Mouse (Mus musculus): ENCODE data around the gene Fancb. TPM values are rescaled to one million over a fixed set of nuclear protein-coding genes. Genes with fewer than 3 reads are reported as not detected.
A peak's percentile ranks its signal among the peaks of the same experiment; 100 is the strongest.

Fancb gene
- total RNA-seq (2014; rRNA removed; ENCODE audit: low replicate concordance), result 1.1 and 3.3 TPM in 2 replicates
- 1.5 and 1.6 TPM in 2 replicates for polyA plus RNA-seq (2015; fragmentation: Nextera tagmentation; extraction: Ambion mirVana)

- H3K27ac ChIP-seq (ENCODE audit: low read depth), result no peak within 1 kb of the TSS
- ATAC-seq (ENCODE audit: insufficient read depth, low read depth) (peak; percentile 100), DNase-seq (ENCODE audit: low spot score) (peak; percentile 93)
- no peaks in the 10 kb centered on the region for H3K9me3 ChIP-seq (replicated peaks; ENCODE audit: control insufficient read depth, low read length)
- no peaks in the 10 kb centered on the region for H3K36me3 ChIP-seq (replicated peaks; ENCODE audit: control insufficient read depth, insufficient read depth, low read length)
- no peaks in the 10 kb centered on the region for H3K27me3 ChIP-seq (ENCODE audit: control insufficient read depth, insufficient read depth, low read length)
- WGBS, result 12% methylated on average over 26 of the region's 26 CpGs
- TF ChIP-seq EP300 (IDR thresholded peaks at IDR 0.05; ENCODE audit: low read depth) (no peak), CTCF (IDR thresholded peaks at IDR 0.05; ENCODE audit: low read depth) (no peak)
- peak within 1 kb of the TSS; percentile 46 for H3K9ac ChIP-seq (replicated peaks; ENCODE audit: low read depth, low read length)
- no peaks in the 10 kb centered on the region for H3K4me1 ChIP-seq (ENCODE audit: control insufficient read depth, insufficient read depth)
- peak within 1 kb of the TSS; percentile 55 for H3K4me3 ChIP-seq (ENCODE audit: low read depth, low read length)
- peak within 1 kb of the TSS; percentile 63 for H3K4me2 ChIP-seq (ENCODE audit: low read depth, low read length)
Observed at GRCm38 (mm10) chrX:164980193-164980775, at the start of gene Fancb, which contains the start of gene Mospd2. TSS of gene Fancb (plus strand) at chrX:164980592. TSS of gene Mospd2 (minus strand) at chrX:164980375.

GRCm38 (mm10) chrX:164941540-164941939 lies 38.9 kb upstream of the Fancb start:
- no peak for DNase-seq (ENCODE audit: low spot score)
- Histone ChIP-seq H3K4me3 (ENCODE audit: low read depth, low read length) (no peak overlapping the region), H3K27me3 (ENCODE audit: control insufficient read depth, insufficient read depth, low read length) (no peaks in the 10 kb centered on the region), H3K4me2 (ENCODE audit: low read depth, low read length) (no peak overlapping the region), H3K27ac (ENCODE audit: low read depth) (no peak overlapping the region), H3K9ac (replicated peaks; ENCODE audit: low read depth, low read length) (no peak overlapping the region), H3K4me1 (ENCODE audit: control insufficient read depth, insufficient read depth) (no peaks in the 10 kb centered on the region), H3K9me3 (replicated peaks; ENCODE audit: control insufficient read depth, low read length) (no peaks in the 10 kb centered on the region), H3K36me3 (replicated peaks; ENCODE audit: control insufficient read depth, insufficient read depth, low read length) (no peaks in the 10 kb centered on the region)
- ATAC-seq (ENCODE audit: insufficient read depth, low read depth), result no peak
- 91% methylated on average over 5 of the region's 5 CpGs for WGBS
- no peak for TF ChIP-seq CTCF (IDR thresholded peaks at IDR 0.05; ENCODE audit: low read depth)

- WGBS, result 68% methylated on average over 11 of the region's 11 CpGs
- Histone ChIP-seq H3K4me3 (ENCODE audit: low read depth, low read length) (no peak overlapping the region), H3K27ac (ENCODE audit: low read depth) (peak overlapping the region; percentile 30; the same call in 1 of the 2 replicates), H3K4me2 (ENCODE audit: low read depth, low read length) (no peak overlapping the region), H3K9ac (replicated peaks; ENCODE audit: low read depth, low read length) (no peak overlapping the region), H3K9me3 (replicated peaks; ENCODE audit: control insufficient read depth, low read length) (no peaks in the 10 kb centered on the region), H3K4me1 (ENCODE audit: control insufficient read depth, insufficient read depth) (no peaks in the 10 kb centered on the region), H3K27me3 (ENCODE audit: control insufficient read depth, insufficient read depth, low read length) (no peaks in the 10 kb centered on the region), H3K36me3 (replicated peaks; ENCODE audit: control insufficient read depth, insufficient read depth, low read length) (no peaks in the 10 kb centered on the region)
- no peak for TF ChIP-seq EP300 (IDR thresholded peaks at IDR 0.05; ENCODE audit: low read depth)
- DNase-seq (ENCODE audit: low spot score), result no peak
- ATAC-seq (ENCODE audit: insufficient read depth, low read depth), result peak; percentile 36; the same call in 1 of the 2 replicates
Observed at GRCm38 (mm10) chrX:164951858-164952576, 28.4 kb upstream of the Fancb start.

DNA sequence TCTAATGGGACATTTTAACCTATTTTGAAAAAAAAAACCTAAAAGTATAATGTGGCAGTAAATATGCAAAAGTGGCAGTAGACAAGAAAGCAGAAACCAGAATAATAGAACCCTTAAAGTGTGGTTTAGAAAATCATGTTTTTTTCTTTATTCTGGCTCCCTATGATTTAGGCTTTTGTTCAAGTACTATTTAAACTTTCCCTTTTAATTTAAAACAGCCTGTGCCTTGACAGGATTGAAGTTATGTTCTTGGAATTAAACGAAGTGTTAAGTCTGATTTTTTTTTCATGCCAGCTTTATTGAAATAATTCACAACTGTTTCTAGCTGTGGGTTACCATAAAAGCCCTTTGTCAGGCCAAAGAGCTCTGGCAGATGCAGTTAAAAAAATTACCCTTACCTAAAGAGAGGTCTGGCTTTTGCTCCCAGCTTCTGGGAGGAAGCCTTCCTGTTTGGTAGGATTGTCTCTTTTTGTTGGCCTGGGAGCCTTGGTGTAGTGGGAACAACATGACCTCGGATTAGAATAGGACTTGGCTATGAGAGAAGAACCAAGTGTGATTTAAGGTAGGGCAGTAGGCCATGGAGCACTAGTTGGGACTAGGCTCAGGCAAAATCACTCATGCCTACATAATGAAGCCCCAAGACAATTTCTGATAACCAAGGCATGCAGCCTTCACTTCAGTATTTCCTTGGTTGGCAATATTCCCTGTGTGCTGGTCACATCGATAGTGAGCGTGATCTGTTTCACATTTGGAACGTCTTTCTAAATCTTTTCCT lies 27.6 kb upstream of the Fancb start:
- WGBS, result 70% methylated on average over 5 of the region's 5 CpGs
- no peak for DNase-seq (ENCODE audit: low spot score)
- ATAC-seq (ENCODE audit: insufficient read depth, low read depth), result no peak
- Histone ChIP-seq H3K9ac (replicated peaks; ENCODE audit: low read depth, low read length) (no peak overlapping the region), H3K4me3 (ENCODE audit: low read depth, low read length) (no peak overlapping the region), H3K9me3 (replicated peaks; ENCODE audit: control insufficient read depth, low read length) (no peaks in the 10 kb centered on the region), H3K27ac (ENCODE audit: low read depth) (no peak overlapping the region; the same call in 1 of the 2 replicates), H3K27me3 (ENCODE audit: control insufficient read depth, insufficient read depth, low read length) (no peaks in the 10 kb centered on the region), H3K4me1 (ENCODE audit: control insufficient read depth, insufficient read depth) (no peaks in the 10 kb centered on the region), H3K4me2 (ENCODE audit: low read depth, low read length) (no peak overlapping the region), H3K36me3 (replicated peaks; ENCODE audit: control insufficient read depth, insufficient read depth, low read length) (no peaks in the 10 kb centered on the region)
- TF ChIP-seq CTCF (IDR thresholded peaks at IDR 0.05; ENCODE audit: low read depth) (no peak), EP300 (IDR thresholded peaks at IDR 0.05; ENCODE audit: low read depth) (no peak)

DNA sequence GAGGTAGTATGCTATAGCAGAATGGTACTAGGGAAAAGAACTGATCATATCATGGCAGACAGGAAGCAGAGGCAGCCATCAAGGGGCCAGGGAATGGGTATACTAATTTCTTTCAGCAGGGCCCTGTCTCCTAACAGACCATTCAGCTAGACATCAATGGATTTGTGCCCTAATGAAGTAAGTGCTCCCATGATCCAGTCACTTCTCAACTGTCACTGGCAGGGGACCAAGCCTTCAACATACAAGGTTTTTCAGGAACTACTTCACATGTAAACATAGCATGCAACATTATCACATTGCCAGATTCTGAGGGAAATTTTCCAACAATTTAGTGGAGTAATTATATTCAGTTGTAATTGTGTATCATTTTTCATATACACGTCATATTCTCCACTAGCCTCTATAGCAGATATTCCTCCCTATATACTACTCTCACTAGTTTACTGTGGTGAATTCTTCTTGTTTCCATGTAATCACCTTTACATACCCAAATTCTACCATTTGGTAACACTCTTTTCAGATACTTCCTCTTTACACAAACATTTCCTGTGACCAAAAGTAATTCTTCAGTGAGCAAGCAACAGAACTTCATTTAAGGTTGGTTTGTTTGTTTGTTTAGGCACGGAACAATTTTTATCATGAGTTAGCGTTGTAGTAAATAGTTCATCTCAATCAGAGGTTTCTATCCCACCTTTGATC lies 14.5 kb upstream of the Fancb start:
- no peak for TF ChIP-seq CTCF (IDR thresholded peaks at IDR 0.05; ENCODE audit: low read depth)
- TF ChIP-seq EP300 (IDR thresholded peaks at IDR 0.05; ENCODE audit: low read depth), result no peak
- WGBS, result 83% methylated on average over 3 of the region's 3 CpGs
- Histone ChIP-seq H3K27ac (ENCODE audit: low read depth) (no peak overlapping the region), H3K36me3 (replicated peaks; ENCODE audit: control insufficient read depth, insufficient read depth, low read length) (no peaks in the 10 kb centered on the region), H3K27me3 (ENCODE audit: control insufficient read depth, insufficient read depth, low read length) (no peaks in the 10 kb centered on the region), H3K4me3 (ENCODE audit: low read depth, low read length) (no peak overlapping the region), H3K4me2 (ENCODE audit: low read depth, low read length) (no peak overlapping the region), H3K4me1 (ENCODE audit: control insufficient read depth, insufficient read depth) (no peaks in the 10 kb centered on the region), H3K9me3 (replicated peaks; ENCODE audit: control insufficient read depth, low read length) (no peaks in the 10 kb centered on the region), H3K9ac (replicated peaks; ENCODE audit: low read depth, low read length) (no peak overlapping the region)
- ATAC-seq (ENCODE audit: insufficient read depth, low read depth) (no peak), DNase-seq (ENCODE audit: low spot score) (no peak)
